Mouse (Mus musculus) T-helper 1 cell (primary cell): ENCODE data around the gene Rab40c.

Experiments
- in situ Hi-C: fragments of 300-600 bp; cut with MboI, MseI; formaldehyde crosslinking; loops from one replicate; pipeline ENCODE4 v1.15.1; 2025; ENCODE audit warnings: high pct_unique_total_duplicates

Gene Rab40c

DNA sequence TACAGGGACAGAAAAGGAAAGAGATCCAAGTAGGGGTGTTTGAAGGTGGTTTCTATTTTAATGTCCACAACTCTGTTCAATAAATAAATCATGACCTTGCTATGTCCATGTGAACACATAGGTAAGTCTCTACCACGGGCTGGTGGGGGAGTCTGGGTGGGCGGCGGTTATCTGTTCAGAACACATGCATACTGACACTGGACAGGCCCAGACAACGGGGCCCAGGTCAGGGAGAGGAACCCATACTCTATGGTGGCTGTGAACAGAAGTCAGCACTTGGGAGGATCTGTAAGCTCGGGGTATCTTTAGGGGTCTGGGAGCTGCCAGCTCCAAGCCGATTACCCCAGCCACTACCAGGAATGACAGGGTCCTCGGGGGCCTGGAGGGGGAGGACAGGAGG is 26.8 kb upstream of the Rab40c start:
- in situ Hi-C loops = no loop called here

- in situ Hi-C loops = no loop called here
Measured at GRCm38 (mm10) chr17:25945517-25946155, 26.1 kb upstream of the Rab40c start.

- in situ Hi-C loops = no loop called here
Measured at GRCm38 (mm10) chr17:25944366-25945163, 25.0 kb upstream of the Rab40c start, which contains the start of the genes Pigq and Nhlrc4. Gene Pigq (minus strand): TSS chr17:25944936. Gene Nhlrc4 (minus strand): TSS chr17:25944961.

DNA sequence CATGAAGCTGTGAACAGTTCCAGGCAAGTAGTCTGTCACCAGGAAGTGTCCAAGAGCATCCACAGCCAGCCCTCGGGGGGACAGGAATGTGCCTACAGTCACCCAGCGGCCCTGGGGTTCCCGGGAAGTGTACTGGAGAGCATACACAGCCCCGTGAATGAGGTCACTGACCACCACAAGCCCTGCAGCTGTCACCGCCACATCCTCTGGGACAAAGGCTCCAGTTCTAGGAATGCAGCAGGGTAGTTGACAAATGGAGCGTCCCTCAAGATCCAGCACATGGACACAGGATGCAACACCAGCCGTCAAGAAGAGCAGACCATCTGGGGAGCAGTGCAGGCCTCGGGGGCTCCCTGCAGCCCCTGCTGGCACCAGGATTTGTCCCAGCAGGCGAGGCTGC is 24.2 kb upstream of the Rab40c start:
- in situ Hi-C loops = no loop called here

DNA sequence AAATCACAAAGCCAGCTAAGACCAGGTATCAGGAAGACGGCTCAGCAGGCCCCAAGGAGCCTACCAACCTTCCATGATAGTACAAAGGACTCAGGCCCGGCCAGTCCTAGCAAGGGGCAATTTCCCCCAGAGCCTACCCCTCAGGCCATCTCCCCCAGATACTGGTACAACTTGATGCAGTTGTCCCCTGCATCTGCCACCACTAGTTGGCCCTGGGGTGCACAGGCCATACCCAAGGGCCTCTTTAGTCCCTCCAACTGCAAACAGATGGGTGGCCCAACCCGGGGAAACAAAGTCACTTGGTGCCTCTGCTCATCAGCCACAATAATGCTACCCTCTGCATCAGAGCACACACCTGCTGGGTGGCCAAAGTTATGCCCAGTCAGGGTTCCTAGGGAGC is 23.7 kb upstream of the Rab40c start:
- in situ Hi-C loops = no loop called here

DNA sequence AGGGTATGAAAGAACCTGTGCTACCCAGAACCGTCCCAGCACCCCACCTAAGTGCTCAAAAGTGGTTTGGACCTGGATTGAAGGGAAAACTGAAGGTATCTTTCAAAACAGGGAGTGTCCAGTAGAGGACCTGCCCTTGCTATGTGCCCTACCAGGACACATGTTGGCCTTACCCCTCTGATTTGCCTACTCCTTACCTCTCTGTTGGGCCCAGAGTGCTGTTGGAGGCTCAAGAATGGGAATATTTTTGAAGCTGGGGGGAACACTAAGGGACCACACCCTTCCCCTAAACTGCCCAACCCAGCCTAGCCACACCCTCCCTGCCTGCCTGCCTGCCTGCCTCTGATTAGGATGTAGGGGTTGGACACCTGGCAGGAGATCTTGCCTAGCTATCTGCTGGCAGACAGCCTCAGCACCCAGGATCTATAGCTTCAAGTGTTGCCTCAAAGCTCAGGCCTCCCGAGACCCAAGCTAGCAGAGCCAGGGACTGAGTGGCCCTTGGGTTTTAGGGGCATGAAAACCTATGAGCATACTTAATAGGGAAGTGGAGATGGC is 23.1 kb upstream of the Rab40c start:
- in situ Hi-C loops = no loop called here

DNA sequence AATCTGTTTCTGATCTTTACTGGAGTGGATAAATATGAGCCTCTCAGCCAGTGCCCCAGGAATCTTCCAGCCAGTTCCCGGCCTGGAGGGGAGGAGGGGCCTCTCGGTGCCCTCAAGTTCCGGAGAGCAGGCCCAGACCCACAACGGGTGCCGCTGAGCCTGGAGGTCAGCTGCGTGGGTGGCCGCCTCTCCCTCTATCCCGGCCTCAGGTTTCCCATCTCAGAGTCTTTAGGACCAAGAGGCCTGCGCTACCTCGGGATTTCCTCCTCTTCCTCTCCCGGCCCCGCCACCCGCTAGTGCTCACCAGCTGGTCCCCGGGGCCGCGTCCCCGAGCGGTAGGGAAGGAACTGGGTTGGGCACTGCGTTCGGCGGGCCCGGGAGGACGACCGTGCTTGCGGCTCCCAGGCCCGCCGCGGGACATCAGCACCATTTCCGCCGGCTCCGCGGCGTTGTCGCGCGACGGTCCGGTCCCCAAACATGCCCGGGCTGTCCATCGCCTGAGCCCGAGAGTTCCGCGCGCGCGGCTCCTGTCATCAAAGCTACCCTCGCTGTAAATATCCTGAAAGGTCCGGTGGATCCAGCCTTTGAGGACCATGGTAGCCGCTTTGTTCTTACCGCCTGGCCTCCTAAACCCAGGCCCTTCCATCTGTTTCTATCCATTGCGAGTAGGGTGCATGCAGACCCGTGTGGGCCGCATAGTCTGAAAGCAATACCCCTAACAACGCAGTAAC is 22.1 kb upstream of the Rab40c start:
- in situ Hi-C loops = no loop called here

DNA sequence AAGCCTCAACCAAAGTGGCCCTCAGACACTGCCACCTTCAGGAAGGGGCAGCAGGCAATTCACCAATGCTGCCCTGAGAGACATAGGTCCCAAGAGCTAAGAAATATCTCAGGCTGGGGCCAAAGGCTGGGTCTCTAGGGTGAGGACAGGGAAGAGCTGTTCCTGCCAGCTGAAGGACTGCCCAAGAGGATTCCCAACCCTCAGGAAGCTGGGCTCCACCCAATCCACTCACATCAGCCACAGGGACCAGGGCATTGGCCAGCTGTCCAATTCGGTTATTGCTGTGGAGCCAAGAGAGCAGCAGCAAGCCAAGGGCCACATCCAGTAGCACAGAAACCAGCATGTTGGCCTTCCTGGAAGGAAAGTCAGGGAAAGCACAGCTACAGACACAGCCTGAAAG is 15.0 kb upstream of the Rab40c start:
- in situ Hi-C loops = no loop called here

GRCm38 (mm10) chr17:25925348-25925747 is 5.8 kb upstream of the Rab40c start:
- in situ Hi-C loops = no loop called here

DNA sequence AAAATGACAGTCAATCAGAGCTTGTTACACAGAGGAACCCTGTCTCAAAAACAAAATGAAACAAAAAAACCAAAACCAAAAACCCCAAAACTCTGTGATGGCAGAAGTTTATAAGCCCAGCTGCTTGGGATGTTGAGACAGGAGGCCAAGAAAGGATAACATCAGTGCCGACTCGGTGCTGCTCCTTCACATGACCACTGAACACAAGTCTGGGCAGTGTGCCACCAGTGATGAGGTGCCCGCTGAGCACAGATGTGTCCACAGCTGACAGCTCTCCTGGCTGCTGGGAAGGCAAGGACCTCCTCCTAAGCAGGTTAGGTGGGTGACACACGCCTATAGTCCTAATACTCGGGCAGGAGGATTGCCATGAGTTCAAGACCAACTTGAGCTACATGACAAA is 2.6 kb upstream of the Rab40c start:
- in situ Hi-C loops = no loop called here

DNA sequence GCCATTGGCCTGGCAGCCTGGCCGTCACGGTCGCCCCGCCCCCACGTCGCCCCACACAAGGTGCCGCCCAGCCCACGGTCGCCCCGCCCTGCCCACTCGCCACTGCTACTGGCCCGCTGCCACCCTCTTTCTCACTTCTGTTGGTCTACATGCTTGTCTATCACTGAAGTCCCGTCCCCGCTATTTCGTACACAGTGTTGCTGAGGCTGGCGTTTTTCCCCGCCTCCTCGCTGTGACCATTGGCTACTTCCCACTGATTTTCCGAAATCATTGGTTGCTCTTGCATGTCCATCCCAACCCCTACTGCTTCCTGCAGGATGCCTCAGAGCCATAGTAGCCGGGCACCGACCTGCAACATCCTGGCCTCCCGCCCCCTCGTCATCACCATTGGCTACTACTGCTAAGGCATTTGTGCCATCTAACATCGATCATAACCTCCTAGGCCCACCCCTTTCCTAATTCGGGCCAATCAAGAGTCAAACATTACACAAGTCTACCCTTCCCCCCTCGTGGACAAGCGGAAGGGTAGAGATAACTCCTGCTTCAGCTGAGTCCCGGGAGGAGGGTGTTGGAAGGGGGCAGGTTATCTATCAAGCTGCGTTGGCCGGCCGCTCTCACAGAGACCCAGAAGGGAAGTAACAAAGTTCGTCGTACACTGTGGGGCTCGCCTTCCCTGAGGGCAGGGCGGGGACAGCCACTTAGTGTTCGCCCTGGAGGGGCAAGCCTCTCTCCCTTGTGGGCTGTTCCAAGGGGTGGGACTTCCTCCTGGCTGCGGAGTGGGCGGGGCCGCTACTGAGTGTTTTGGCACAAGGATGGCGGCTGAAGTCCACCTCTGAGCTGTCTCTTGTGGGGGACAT is 487 bp upstream of the Rab40c start:
- in situ Hi-C loops = no loop called here

GRCm38 (mm10) chr17:25918037-25918750 is 1.3 kb downstream of the Rab40c start:
- in situ Hi-C loops = no loop called here

DNA sequence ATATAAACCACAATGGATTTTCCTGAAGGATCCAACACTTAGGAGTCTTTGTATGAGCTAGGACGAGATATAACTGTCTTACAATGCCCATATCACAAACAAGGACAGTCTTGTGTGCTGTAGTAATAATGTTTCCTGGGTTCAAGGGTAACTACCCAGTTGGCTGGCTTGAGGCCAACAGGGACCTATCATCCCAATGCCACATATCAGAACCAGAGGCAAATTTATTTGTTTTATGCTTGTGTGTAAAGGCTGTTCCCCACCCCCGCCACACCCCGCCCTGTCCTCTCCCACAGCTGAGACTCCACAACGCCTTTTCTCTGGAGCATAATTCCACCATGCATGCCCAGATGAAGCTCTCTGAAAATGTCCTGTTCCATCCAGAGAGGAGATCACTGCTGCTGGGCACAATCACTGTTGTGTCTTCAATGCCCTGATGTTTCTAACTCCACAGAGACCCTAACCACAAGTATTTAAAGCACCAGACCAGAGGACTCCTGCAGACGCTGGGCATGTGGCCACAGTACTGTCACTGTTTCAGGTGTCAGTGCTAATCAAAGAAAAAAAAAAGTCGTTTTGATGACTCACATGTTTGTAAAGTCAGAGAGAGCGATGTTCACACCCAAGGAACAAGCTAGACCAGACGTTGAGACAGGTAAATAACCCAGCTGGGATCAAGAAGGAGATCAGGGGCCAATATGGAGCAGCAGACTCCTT is 2.4 kb downstream of the Rab40c start:
- in situ Hi-C loops = no loop called here

DNA sequence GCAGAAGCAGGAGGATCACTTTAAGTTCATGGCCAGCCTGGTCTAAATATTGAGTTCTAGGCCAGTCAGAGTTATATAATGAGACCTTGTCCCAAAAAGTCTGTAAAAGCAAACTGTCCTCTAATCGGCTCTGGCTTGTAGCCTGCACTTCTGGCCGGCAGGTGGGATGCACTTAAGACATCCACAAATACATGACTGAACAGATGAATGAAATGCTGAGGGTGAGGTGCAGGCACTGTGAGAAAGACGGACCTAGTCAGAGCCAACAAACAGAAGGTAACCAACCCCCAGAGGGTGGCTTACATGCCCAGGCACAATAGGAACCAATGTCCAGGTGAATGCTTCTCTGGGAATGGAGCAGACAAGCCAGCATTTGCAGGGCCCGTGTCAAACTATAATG is 5.2 kb downstream of the Rab40c start:
- in situ Hi-C loops = no loop called here

DNA sequence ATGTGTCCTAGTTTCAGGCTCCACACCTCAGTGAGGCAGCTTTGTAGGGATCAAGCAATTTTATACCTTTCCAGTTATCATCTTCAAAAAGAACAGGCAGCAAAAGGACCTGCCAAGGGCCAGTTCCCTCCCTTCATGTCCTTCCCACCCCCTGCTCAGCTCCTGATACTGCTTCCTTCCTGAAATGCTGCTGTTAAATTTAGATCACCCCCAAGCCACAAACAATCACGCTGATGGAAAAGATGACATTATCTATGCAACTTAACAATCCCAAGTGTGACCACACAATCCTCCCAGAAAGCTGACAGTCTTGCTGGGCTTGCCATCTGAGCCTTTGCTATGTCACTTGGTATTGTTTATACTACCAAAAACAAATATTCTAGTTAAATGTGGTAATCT is 5.7 kb downstream of the Rab40c start:
- in situ Hi-C loops = no loop called here

GRCm38 (mm10) chr17:25913186-25913876 is 6.2 kb downstream of the Rab40c start:
- in situ Hi-C loops = no loop called here

GRCm38 (mm10) chr17:25911816-25912215 is 7.7 kb downstream of the Rab40c start:
- in situ Hi-C loops = no loop called here

GRCm38 (mm10) chr17:25907640-25908039 is 11.9 kb downstream of the Rab40c start:
- in situ Hi-C loops = no loop called here

DNA sequence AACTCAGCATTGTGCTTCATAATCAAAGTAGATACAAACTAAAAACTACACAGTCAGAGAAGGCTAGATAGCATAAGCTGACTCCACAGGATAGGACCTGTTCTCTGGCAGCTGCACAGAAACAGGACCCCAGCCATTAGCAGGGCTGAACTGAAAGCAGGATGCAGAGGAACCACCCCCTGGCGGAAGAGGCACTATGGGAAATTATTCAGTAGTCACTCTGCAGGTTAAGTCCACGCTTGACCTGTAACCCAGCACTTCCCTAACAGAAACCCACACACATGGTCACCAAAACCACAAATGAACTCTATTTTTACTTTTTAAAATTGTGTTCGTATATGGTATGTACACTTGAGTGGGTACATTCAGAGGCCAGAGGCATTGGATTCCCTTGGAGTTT is 16.5 kb downstream of the Rab40c start:
- in situ Hi-C loops = no loop called here
